Mouse (Mus musculus) midbrain, embryonic 16.5 days (tissue): Measurements from ENCODE around the gene Rb1. TPM values are rescaled to one million over a fixed set of nuclear protein-coding genes. Genes with fewer than 3 reads are reported as not detected.

Experiments
- ATAC-seq: fragments of 200-750 bp; cut with Nextera tagmentation; 2 replicates; pipeline ENCODE4 v1.8.0; 2017; ENCODE audit warnings: moderate TSS enrichment
- H3K27ac ChIP-seq: fragments of 300-500 bp; sonication (generic); 2 replicates; pipeline ENCODE4 v1.5.1; 2014; ENCODE audit warnings: mild to moderate bottlenecking, low read length, mixed read lengths
- H3K27me3 ChIP-seq: fragments of 300-500 bp; sonication (generic); 2 replicates; pipeline ENCODE4 v1.6.1; 2014; ENCODE audit warnings: low read depth, low read length, mixed read lengths; ENCODE audit not compliant: control insufficient read depth, insufficient read depth
- H3K36me3 ChIP-seq: fragments of 300-500 bp; sonication (generic); 2 replicates; pipeline ENCODE4 v1.6.1; 2014; ENCODE audit warnings: mild to moderate bottlenecking, low read length, moderate library complexity, mixed read lengths; ENCODE audit not compliant: control insufficient read depth, insufficient read depth
- H3K4me1 ChIP-seq: fragments of 300-500 bp; sonication (generic); 2 replicates; pipeline ENCODE4 v1.6.1; 2014; ENCODE audit warnings: mild to moderate bottlenecking, low read length, mixed read lengths; ENCODE audit not compliant: control insufficient read depth, insufficient read depth
- H3K4me2 ChIP-seq: fragments of 300-500 bp; sonication (generic); 2 replicates; pipeline ENCODE4 v1.6.1; 2014; ENCODE audit warnings: mild to moderate bottlenecking, low read length, mixed read lengths
- H3K4me3 ChIP-seq: fragments of 300-500 bp; sonication (generic); 2 replicates; pipeline ENCODE4 v1.5.1; 2014; ENCODE audit warnings: low read depth, mild to moderate bottlenecking, low read length, moderate library complexity, mixed read lengths
- H3K9ac ChIP-seq: fragments of 300-500 bp; sonication (generic); 2 replicates; pipeline ENCODE4 v1.6.1; 2014; ENCODE audit warnings: low read depth, low read length, mixed read lengths
- H3K9me3 ChIP-seq: fragments of 300-500 bp; sonication (generic); replicated peaks from 2 replicates; pipeline ENCODE4 v1.6.1; 2014; ENCODE audit warnings: mild to moderate bottlenecking, low read length, mixed read lengths; ENCODE audit not compliant: control insufficient read depth, poor library complexity, severe bottlenecking
- WGBS: fragments of 180-500 bp; shearing (Covaris S2); extraction: QIAGEN DNeasy Blood & Tissue Kit; methylation state at CpG from one replicate; pipeline ENCODE4 v1.1.7; 2014; 5-methylcytosine and 5-hydroxymethylcytosine counted together
- polyA plus RNA-seq: library from polyadenylated mRNA; unstranded; fragments of >200 nt; fragmentation: Nextera tagmentation; extraction: Ambion mirVana; gene quantifications from 2 replicates; pipeline ENCODE4 v1.2.1, GENCODE M21; 2015

Rb1 gene
- polyA plus RNA-seq, 1 experiment from 2014 or later, result 20.4 TPM

DNA sequence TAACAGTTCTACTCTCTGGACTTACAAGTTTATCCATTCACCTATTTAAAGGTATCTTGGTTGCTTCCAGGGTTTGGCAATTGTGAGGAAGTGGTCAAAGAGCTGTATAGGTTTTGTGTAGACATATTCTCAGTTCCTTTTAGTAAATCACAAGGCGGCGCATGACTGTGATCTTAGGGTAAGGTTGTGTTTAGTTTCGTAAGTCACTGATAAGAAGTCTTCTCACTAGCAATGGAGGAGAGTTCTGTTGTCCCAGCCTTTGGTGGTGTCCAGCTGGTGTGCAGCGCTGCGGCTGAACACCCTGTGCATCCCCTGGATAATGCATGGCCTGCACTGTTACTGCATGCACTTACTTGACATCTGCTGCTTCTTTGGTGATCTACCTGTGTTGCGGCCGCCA, 138.7 kb downstream of the Rb1 start:
- H3K4me3 ChIP-seq, result no peak overlapping the region
- H3K27ac ChIP-seq, result no peak overlapping the region
- no peak overlapping the region for H3K4me2 ChIP-seq
- no peaks in the 10 kb centered on the region; the same call in 1 of the 2 replicates for H3K9me3 ChIP-seq
- ATAC-seq, result no peak
- no peak overlapping the region for H3K9ac ChIP-seq
- H3K36me3 ChIP-seq, result peaks cover 14% of the 10 kb centered on the region
- no peaks in the 10 kb centered on the region for H3K27me3 ChIP-seq
- no peaks in the 10 kb centered on the region for H3K4me1 ChIP-seq
- WGBS, result 85% methylated on average over 7 of the region's 7 CpGs

DNA sequence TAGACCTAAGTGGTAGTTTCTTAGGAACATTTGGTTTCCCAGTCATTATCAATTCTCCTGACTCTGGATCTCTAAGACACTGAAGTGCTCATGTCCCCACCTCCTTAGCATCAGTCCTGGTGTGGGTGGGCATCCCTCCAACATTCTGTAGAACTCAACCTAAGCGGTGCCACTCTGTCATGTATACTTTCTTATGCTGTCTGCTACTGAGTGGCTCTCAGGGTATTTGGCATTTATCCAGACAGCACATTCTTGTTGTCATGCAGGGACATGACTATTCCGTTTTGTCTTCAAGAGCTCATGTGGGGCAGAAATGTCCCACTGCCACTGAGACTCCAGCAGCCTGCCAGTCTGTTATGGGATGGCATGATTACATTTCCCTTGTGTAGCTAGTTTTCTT, 144.5 kb downstream of the Rb1 start:
- no peak for ATAC-seq
- Histone ChIP-seq H3K4me2 (no peak overlapping the region), H3K4me3 (no peak overlapping the region), H3K27ac (no peak overlapping the region), H3K27me3 (no peaks in the 10 kb centered on the region), H3K4me1 (no peaks in the 10 kb centered on the region), H3K36me3 (peaks cover 6% of the 10 kb centered on the region; the same call in 1 of the 2 replicates), H3K9me3 (no peaks in the 10 kb centered on the region; the same call in 1 of the 2 replicates), H3K9ac (no peak overlapping the region)
- WGBS, result 43% methylated on average over 2 of the region's 2 CpGs

DNA sequence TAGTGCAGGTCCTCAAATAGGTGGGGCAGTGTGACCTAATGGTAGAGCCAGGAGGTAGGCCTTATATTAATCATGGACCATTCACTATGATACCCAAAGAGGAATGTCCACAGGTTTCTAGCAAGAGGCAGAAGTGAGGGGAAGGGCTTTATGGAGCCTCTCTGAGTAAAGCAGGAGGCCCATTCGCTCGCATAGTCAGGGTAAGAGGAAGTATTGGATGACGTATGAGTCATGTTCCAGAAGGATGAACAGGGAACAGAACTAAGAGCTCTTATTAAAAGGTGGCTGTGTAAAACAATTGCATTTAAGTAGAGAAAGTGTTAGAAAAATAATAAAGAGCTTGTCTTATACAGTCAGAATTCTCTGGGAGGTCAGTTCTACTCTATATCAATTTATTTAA, 145.0 kb downstream of the Rb1 start:
- Histone ChIP-seq H3K9me3 (no peaks in the 10 kb centered on the region; the same call in 1 of the 2 replicates), H3K27me3 (no peaks in the 10 kb centered on the region), H3K4me3 (no peak overlapping the region), H3K27ac (no peak overlapping the region), H3K36me3 (peaks cover 6% of the 10 kb centered on the region; the same call in 1 of the 2 replicates), H3K9ac (no peak overlapping the region), H3K4me2 (no peak overlapping the region), H3K4me1 (no peaks in the 10 kb centered on the region)
- 97% methylated on average over 3 of the region's 3 CpGs for WGBS
- no peak for ATAC-seq

- Histone ChIP-seq H3K9ac (no peak overlapping the region), H3K27me3 (no peaks in the 10 kb centered on the region), H3K36me3 (peaks cover 2% of the 10 kb centered on the region), H3K27ac (no peak overlapping the region), H3K4me3 (no peak overlapping the region), H3K4me2 (no peak overlapping the region), H3K4me1 (no peaks in the 10 kb centered on the region), H3K9me3 (no peaks in the 10 kb centered on the region)
- WGBS, result 90% methylated on average over 4 of the region's 4 CpGs
- ATAC-seq, result no peak
These were observed 146.4 kb downstream of the Rb1 start for GRCm38 (mm10) chr14:73179221-73179681.

DNA sequence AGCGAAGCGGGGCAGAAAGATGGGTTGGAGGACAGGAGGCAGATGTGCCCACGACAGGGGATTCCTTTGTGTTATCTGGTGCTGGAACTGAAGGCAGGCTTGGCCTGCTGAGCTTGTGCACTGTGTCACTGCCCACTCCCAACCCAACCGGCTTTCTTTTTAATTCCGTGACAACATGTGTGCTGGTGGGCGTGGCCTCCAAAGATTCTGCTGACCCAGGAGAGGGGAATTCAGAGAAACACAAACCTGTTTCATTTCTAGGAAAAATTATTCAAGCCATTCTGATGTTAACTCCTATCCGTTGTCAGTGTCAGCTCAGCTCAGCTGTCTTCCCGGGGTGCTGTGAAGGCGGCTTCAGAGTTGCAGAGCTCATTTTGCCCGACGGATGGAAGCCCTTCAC, 147.7 kb downstream of the Rb1 start:
- Histone ChIP-seq H3K4me1 (no peaks in the 10 kb centered on the region), H3K27ac (no peak overlapping the region), H3K36me3 (peaks cover 4% of the 10 kb centered on the region), H3K4me3 (no peak overlapping the region), H3K27me3 (no peaks in the 10 kb centered on the region), H3K9ac (no peak overlapping the region), H3K9me3 (no peaks in the 10 kb centered on the region), H3K4me2 (no peak overlapping the region)
- WGBS, result 77% methylated on average over 11 of the region's 11 CpGs
- ATAC-seq, result no peak; the same call in 1 of the 2 replicates

DNA sequence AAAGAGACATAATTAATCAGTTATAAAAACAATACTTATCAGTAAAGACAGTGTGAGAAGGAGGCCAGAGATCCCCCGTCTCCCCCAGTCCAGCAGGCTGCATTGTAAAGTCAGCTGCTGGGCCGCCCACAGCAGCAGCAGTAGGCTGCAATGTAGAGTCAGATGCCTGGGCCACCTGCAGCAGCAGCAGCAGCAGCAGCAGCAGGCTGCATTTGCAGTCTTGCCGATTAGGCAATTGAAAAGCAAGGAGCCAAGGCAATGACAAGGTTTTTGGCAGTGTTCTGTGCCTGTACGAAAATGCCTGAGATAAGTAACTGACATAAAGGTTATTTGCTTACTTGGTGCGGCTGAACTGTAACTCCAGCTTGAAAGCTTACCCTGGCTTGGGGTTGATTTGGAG, 149.4 kb downstream of the Rb1 start:
- Histone ChIP-seq H3K4me3 (no peak overlapping the region), H3K9me3 (no peaks in the 10 kb centered on the region), H3K9ac (no peak overlapping the region), H3K27me3 (no peaks in the 10 kb centered on the region), H3K27ac (no peak overlapping the region), H3K4me2 (no peak overlapping the region), H3K4me1 (no peaks in the 10 kb centered on the region), H3K36me3 (peaks cover 4% of the 10 kb centered on the region; the same call in 1 of the 2 replicates)
- ATAC-seq, result no peak
- 89% methylated on average over 5 of the region's 5 CpGs for WGBS

GRCm38 (mm10) chr14:73175814-73176213, 149.8 kb downstream of the Rb1 start:
- no peaks in the 10 kb centered on the region for H3K4me1 ChIP-seq
- WGBS, result 90% methylated on average over 6 of the region's 6 CpGs
- H3K4me2 ChIP-seq, result no peak overlapping the region
- H3K36me3 ChIP-seq, result peaks cover 4% of the 10 kb centered on the region; the same call in 1 of the 2 replicates
- no peak overlapping the region for H3K9ac ChIP-seq
- no peaks in the 10 kb centered on the region for H3K27me3 ChIP-seq
- H3K4me3 ChIP-seq, result no peak overlapping the region
- H3K27ac ChIP-seq, result no peak overlapping the region
- H3K9me3 ChIP-seq, result no peaks in the 10 kb centered on the region
- no peak for ATAC-seq

DNA sequence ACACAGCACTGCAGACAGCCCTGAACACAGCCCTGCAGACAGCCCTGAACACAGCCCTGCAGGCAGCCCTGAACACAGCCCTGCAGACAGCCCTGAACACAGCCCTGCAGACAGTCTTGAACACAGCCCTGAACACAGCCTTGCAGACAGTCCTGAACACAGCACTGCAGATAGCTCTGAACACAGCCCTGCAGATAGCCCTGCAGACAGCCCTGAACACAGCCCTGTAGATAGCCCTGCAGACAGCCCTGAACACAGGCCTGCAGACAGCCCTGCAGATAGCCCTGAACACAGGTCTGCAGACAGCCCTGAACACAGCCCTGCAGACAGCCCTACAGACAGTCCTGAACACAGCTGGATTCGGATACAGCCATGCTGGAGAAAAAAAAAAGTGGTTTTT, 150.6 kb downstream of the Rb1 start:
- no peak overlapping the region for H3K27ac ChIP-seq
- no peaks in the 10 kb centered on the region for H3K27me3 ChIP-seq
- H3K36me3 ChIP-seq, result peaks cover 4% of the 10 kb centered on the region; the same call in 1 of the 2 replicates

GRCm38 (mm10) chr14:73174091-73174995, 151.3 kb downstream of the Rb1 start:
- WGBS, result 87% methylated on average over 7 of the region's 7 CpGs
- no peak overlapping the region for H3K9ac ChIP-seq
- ATAC-seq, result no peak
- H3K27me3 ChIP-seq, result no peaks in the 10 kb centered on the region
- H3K36me3 ChIP-seq, result peaks cover 4% of the 10 kb centered on the region; the same call in 1 of the 2 replicates
- H3K4me1 ChIP-seq, result no peaks in the 10 kb centered on the region
- H3K27ac ChIP-seq, result no peak overlapping the region
- H3K4me3 ChIP-seq, result no peak overlapping the region
- H3K4me2 ChIP-seq, result no peak overlapping the region
- no peaks in the 10 kb centered on the region for H3K9me3 ChIP-seq

More for the DNA sequence above, 150.6 kb downstream of the Rb1 start:
- H3K9ac ChIP-seq, result no peak overlapping the region
- H3K9me3 ChIP-seq, result no peaks in the 10 kb centered on the region
- 88% methylated on average over 1 of the region's 1 CpGs for WGBS
- ATAC-seq, result no peak
- H3K4me1 ChIP-seq, result no peaks in the 10 kb centered on the region
- H3K4me3 ChIP-seq, result no peak overlapping the region
- no peak overlapping the region for H3K4me2 ChIP-seq
